Mouse (Mus musculus) liver, adult 2 months (tissue): ENCODE data around the gene Kcnj5.

Experiments
- CTCF ChIP-seq: fragments of 200-500 bp; IDR thresholded peaks from 2 replicates; pipeline ENCODE4 v1.5.1; 2011; ENCODE audit warnings: low read depth, low read length, control low read depth
- POLR2A ChIP-seq: fragments of 200-500 bp; IDR thresholded peaks from 2 replicates; pipeline ENCODE4 v1.6.1; 2011; ENCODE audit warnings: low read length, control low read depth; ENCODE audit not compliant: insufficient read depth; ENCODE audit errors: extremely low read depth

DNA sequence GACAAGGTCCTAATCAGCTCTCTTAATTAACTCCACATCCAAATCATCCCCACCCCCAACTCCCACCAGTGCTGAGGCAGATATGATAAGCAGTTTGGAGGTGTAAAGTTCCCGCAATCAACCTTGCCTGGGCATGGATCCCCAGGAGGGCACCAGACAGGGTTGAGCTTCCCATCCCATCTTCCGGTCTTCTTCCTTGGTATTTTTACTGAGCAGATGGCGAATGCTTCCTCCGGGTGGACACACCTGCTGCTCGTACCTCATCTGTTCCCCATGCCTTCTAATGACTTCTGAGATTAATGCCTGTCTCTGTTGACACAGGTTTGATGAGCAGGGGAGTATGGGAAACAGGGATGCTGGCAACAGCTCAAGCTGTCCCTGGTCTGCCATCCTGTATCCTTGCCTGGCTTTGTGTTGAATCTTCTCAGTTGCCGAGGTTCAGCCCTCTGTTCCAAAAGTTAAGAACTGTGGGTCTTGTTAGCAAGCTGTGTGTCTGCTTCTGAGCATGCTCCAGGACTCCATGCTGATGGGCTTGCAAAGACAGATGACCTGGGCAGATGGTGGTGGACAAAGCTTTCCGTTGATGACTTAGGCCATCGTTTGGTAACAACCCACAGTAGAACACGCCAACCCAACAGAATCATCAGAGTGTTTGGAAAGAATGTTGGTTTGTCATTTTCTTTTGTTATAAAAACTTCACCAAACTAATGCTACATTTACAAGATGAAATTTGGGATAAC lies 48.9 kb downstream of the Kcnj5 start:
- TF ChIP-seq CTCF (no peak), POLR2A (no peak)
